Mouse (Mus musculus) cerebellum, adult 2 months (tissue): ENCODE data around the gene Wnt11.

Experiments
- CTCF ChIP-seq: fragments of 200-500 bp; IDR thresholded peaks from 2 replicates; pipeline ENCODE4 v1.5.1; 2011; ENCODE audit warnings: low read depth, mild to moderate bottlenecking, control low read depth, low read length, moderate library complexity, borderline replicate concordance; ENCODE audit not compliant: insufficient read depth
- POLR2A ChIP-seq: fragments of 200-500 bp; IDR thresholded peaks from 2 replicates; pipeline ENCODE4 v1.6.1; 2011; ENCODE audit warnings: low read length, control low read depth, borderline replicate concordance; ENCODE audit not compliant: insufficient read depth

DNA sequence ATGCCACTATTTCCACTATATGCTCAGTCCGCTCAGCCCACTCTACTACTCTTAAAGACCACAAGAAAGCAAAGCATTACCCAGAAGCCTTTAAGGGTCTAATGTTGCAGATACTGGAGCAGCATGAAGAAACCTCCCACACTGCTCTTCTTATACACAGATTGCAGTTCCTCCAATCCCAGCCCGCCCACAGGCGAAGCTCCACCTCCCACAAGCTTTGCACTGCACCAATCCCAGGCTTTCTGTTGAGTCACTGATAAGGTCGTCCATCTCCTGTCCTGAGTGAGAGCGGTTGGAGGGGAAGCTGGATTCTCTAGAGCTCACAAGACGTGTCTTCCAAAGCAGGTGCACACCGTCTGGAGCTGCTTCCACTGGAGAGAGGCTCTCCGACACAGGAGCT, 34.5 kb upstream of the Wnt11 start:
- TF ChIP-seq POLR2A (no peak), CTCF (no peak)
